Mouse (Mus musculus) brain, adult 2 months (tissue): ENCODE data around the gene Nme8.

Experiments
- DNase-seq: peaks from one replicate; pipeline ENCODE4 v3.0.0; 2011; ENCODE audit warnings: low read depth, low spot score

Gene Nme8

GRCm38 (mm10) chr13:19697790-19698189, at the start of gene Nme8:
Nme8 (minus strand) TSS chr13:19697794.
- no peak for DNase-seq

GRCm38 (mm10) chr13:19745741-19746140, 48.1 kb upstream of the Nme8 start:
- DNase-seq = no peak

GRCm38 (mm10) chr13:19744536-19744935, 46.9 kb upstream of the Nme8 start:
- no peak for DNase-seq

DNA sequence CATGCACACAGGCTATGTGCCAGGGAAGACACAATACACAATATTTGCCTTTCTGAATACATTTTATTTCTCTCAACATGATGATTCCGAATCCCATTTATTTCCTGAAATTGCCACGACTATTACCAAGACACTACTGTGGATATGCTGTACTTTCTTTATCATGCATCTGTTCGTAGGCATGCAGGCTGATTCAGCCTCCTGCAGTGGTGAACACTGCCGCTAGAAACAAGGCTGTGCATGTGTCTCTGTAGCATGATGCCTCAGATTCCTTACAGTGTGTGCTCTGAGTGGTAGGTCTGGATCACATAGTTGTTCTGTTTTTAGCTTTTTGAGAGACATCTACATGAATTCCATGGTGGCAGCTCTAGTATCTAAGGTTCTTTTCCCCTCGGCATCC, 37.0 kb upstream of the Nme8 start:
- peak; percentile 50 for DNase-seq

DNA sequence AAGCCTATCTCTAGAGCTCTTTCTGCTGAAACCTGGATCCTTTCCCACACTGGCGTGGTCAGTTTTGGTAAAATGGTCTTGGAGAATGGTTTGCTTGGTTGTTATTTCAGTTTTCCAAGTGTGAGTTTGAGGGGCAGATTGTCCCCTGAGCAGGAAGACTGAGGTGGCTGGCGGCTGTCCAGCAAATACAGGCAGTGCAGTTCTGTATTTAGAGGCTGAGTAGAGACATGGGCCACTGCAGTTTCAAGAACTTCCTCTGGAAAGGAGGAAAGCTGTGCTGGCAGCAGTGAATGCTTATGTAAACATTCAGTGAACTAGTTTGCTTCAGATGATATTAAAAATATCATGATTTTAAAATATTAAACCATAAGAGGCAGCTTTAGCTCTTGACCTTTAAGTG, 33.2 kb upstream of the Nme8 start:
- peak; percentile 7 for DNase-seq

- DNase-seq = no peak
Observed at GRCm38 (mm10) chr13:19718954-19719353, 21.4 kb upstream of the Nme8 start.

- DNase-seq = peak; percentile 7
Observed at GRCm38 (mm10) chr13:19717201-19717600, 19.6 kb upstream of the Nme8 start.

GRCm38 (mm10) chr13:19703806-19704205, 6.2 kb upstream of the Nme8 start:
- DNase-seq = no peak

DNA sequence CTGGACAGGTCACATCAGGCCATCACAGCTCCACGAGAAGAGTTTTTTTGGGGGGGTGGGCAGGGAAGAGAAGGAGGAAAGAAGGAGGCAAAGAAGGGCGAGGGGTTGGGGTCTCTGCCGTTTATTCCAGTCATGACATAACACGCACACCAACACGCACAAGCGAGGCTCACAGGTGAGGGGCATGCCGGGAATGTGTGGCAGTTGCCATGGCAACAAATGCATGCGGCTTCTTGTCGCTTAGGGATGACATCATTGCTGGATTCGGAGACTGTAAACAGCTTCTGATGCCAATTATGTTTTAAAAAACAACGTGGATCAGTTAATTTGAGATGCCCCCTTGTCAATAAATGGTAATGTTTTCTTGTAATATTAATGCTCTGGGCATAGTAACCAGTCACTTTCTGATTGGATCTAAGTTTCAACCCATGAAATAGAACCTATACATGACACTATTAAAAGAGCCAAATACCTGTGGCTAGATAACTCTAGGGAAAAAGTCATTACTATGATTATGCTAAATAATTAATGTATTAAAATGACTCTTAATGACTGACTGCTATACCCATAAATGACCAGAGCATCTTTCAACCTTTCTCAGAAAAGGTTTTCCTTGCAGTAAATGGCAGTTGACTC, 4.0 kb upstream of the Nme8 start:
- peak; percentile 84 for DNase-seq

DNA sequence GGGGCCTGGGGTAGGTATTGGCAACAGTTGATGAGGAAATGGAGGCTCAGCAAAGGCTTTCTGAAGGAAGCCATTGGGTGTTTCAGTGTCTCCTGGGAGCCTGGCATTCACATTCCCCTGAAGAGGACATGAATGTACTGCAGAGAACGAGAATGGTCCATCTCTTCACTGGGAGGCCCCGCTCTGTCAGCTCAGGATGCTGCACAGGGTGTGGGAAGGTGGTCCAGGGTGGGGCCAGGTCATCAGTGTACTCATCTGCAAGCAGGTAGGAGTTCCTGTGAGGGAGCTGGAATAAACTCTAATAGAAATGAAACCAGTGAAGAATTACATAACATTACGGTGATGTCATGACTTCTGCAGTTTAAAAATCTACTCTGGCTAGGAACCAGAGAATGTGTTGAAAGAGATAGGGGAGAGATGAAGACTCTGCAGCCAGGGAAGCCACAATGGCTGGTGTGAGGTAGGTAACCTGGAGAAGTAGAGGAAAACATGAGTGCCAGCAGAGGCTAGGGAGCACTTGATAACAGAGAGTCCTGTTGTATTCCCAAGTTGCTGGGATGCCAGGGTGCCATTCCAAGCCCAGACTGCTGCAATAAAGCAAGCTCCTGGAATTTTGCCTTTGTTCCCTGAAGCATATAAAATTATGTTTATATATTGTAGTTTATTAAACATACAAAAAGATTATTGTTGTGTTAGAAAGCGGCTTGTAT, 3.3 kb upstream of the Nme8 start:
- peak; percentile 10 for DNase-seq

GRCm38 (mm10) chr13:19698524-19699173, 1.1 kb upstream of the Nme8 start:
- DNase-seq = peak; percentile 84

- no peak for DNase-seq
Observed at GRCm38 (mm10) chr13:19690417-19690816, 7.2 kb downstream of the Nme8 start.

DNA sequence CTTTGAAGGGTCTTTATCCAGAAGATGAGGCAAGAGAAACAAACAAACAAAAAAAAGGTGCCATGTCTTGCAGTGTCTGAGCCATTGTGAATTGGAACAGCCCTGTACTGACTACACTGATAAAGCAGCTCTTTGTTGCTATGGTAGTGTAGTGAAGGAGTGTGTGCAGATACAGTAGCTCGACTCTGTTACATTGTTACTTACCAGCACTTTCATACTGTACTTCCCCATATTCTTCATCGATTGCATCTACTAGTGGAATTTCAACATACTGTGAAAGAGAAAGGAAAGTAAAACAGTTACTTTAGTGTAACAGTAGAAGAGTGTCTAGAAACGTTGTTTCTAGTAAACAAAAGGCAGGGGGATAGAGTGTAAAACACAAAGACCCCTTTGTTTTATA, 7.6 kb downstream of the Nme8 start:
- no peak for DNase-seq

DNA sequence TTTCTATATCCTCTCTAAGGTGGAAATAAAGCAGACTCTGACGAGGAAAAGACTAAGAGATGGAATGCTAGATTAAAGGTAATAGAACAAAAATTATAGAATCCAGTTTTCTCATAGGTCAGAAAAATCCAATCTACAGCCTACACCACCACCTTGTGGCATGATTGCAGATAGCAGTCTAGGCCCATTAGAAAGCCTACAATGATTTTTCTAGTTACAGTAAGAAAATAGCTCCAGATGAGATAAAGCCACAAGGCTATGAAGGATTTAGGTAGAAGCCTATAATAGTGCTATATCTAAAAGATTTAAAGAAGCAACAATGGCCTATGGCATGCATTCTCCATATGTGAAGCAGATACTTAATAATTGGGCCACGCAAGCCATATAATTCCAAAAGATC, 13.6 kb downstream of the Nme8 start:
- DNase-seq = peak; percentile 60

DNA sequence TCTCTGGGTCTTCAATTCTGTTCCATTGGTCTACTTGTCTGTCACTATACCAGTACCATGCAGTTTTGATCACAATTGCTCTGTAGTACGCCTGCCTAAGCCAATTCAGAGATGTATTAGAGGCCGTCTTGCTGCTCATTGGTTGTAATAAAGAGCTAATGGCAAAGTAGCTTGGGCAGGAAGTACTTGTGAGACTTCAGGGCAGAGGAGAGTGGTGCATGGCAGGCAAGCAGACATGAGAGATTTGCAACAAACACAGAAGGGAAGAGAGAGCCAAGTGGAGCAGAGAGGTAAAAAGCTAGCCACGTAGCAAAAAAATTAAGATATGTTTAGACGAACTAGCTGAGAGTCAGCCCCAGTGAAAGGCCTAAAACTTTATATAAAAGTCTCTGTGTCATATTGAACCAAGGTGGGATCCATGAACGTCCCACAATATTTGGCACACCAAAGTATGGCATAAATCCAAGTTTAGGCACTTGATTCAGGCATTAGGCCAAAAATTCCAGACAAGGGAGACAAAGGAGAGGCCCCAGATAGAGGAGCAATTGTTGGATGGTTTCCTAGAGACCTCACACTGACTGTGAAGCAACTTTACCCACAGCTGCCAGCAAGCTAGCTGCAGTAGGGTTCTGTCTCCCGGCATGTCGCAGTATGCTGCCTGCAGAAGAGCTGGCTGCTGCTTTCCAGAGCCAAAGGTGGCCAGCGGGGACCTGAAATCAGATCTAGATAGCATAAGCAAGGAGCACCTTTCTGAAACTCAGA, 14.5 kb downstream of the Nme8 start:
- peak; percentile 50 for DNase-seq

DNA sequence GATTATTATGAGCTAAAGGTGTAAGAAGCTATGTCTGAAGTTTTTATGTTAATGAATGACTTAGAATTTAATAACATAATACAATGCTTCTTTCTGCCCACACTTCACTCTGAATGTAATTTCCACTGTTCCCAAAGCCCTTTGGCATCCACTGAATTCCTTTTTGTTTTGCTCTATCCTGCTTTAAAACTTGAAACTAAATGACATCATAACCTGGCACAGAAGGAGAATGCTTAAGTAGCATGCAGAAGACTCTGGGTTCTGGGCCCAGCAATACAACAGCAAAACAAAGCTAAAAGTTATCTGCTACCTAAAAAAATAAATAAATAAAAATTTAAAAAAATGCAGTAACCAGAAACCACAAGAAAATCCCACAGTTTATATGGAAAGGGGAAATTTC, 23.0 kb downstream of the Nme8 start:
- DNase-seq = no peak

DNA sequence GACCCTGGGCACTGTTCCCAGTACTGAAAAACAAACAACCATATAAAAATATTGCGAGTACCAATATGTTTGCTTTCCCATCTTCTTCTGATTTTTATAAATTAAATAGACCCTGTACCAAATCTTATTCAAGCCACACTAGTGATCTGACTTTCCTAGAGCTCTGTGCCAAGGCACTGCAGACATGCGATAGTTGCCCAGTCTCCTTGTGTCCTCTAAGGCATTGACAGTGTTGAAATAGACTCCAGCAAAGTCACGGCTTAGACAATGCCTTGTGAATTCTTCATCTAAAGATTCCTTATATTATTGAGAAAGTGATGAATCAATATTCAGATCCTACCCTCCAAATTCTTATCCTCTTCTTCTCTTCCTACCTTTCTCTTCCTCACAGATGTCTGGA, 23.6 kb downstream of the Nme8 start:
- no peak for DNase-seq

DNA sequence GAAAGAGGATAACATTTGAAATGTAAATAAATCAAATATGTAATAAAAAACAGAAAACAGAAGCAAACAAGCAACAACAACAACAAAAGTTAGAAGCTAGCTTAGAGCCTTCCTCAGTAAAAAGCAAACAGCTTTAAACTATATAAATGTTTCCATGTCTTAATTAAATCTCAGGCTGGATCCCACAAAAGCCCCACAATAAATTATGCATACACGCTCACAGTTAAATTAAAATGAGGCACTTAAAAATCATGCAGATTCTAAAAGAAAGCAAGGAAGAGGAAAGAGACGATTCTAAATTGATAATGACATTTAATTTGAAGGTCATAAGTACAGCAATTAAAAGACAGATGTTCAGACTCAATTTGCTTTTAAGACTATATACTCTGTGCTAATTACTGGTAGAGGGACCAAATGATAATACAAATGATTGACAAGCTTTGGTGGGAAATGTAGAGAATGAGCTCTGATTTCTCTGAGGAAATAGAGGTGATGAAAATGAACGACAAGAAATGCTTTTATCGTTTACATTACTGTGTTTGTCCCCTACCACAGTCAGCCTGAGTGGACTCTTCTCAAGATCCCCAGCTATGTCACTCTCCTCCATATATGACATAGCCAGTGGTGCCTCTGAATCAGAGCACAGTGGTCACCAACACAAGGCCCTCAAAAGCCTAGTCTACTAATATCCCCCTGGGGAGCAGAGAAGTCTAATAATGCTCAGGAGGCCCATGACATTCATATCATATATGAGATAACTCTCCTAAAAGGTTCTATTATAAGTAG, 29.0 kb downstream of the Nme8 start:
- no peak for DNase-seq

GRCm38 (mm10) chr13:19652405-19652804, 45.2 kb downstream of the Nme8 start:
- DNase-seq = no peak

- DNase-seq = no peak
Observed at GRCm38 (mm10) chr13:19649824-19650223, 47.8 kb downstream of the Nme8 start.

DNA sequence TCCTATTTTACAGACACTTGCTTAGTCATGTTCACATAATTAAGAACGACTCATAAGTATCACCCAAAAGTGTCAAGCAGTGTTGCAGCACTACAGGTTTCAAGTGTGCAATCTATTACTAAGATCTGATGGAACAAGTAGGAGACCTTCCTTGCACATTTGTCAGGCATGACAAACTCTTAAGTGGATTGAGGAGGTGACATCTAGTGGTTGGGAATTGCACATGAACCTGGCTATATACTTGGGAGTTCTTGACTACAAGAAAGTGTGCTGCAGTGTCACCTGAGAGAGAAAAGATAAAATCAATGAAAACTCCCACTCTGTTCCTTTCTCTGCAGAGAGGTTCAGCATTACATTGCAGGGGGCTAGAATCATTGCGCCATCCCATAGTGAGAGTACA, 53.4 kb downstream of the Nme8 start:
- peak; percentile 75 for DNase-seq
